Mouse (Mus musculus): ENCODE data around the gene Clba1.

- TF ChIP-seq CHD2 (IDR thresholded peaks at IDR 0.05; ENCODE audit: low read depth, low read length) (no peak), ZNF384 (IDR thresholded peaks at IDR 0.05; ENCODE audit: low read depth, low read length) (no peak)
These were observed 538 bp upstream of the Clba1 start for GRCm38 (mm10) chr12:112808212-112808586.
